Mouse (Mus musculus) cerebellum, adult 8-10 months (tissue): Measurements from ENCODE around the gene Tfpt.
"Not testable (repeated sequence)": the region's sequence is repeated elsewhere in the genome, so short reads cannot be mapped to it uniquely, and the experiment has no call there.

Experiments used
- DNase-seq: peaks from one replicate; pipeline ENCODE4 v3.0.0; 2022

Gene Tfpt

GRCm38 (mm10) chr7:3616389-3617241 is 13.1 kb downstream of the Tfpt start:
- DNase-seq = no peak

GRCm38 (mm10) chr7:3616057-3616388 is 13.7 kb downstream of the Tfpt start, which contains the start of gene Oscar:
TSS of gene Oscar (minus strand) at chr7:3616157.
- DNase-seq = no peak

- DNase-seq = no peak
Observed at GRCm38 (mm10) chr7:3614021-3614420, 15.7 kb downstream of the Tfpt start.

GRCm38 (mm10) chr7:3611006-3611405 is 18.7 kb downstream of the Tfpt start:
- DNase-seq = no peak

- DNase-seq = no peak
Observed at GRCm38 (mm10) chr7:3610437-3610836, 19.3 kb downstream of the Tfpt start.

- no peak for DNase-seq
Observed at GRCm38 (mm10) chr7:3609082-3609481, 20.6 kb downstream of the Tfpt start.

GRCm38 (mm10) chr7:3608668-3609067 is 21.1 kb downstream of the Tfpt start:
- no peak for DNase-seq

GRCm38 (mm10) chr7:3607391-3607790 is 22.3 kb downstream of the Tfpt start:
- no peak for DNase-seq

- no peak for DNase-seq
Observed at GRCm38 (mm10) chr7:3606798-3607197, 22.9 kb downstream of the Tfpt start.

- DNase-seq = peak; percentile 50
Observed at GRCm38 (mm10) chr7:3601119-3601518, 28.6 kb downstream of the Tfpt start.

- not testable (repeated sequence) for DNase-seq
Observed at GRCm38 (mm10) chr7:3597755-3598154, 32.0 kb downstream of the Tfpt start.

- DNase-seq = no peak
Observed at GRCm38 (mm10) chr7:3595146-3595545, 34.6 kb downstream of the Tfpt start.

- DNase-seq = no peak
Observed at GRCm38 (mm10) chr7:3594686-3595085, 35.0 kb downstream of the Tfpt start.

- no peak for DNase-seq
Observed at GRCm38 (mm10) chr7:3593855-3594254, 35.9 kb downstream of the Tfpt start.

- no peak for DNase-seq
Observed at GRCm38 (mm10) chr7:3591534-3591933, 38.2 kb downstream of the Tfpt start.

- DNase-seq = no peak
Observed at GRCm38 (mm10) chr7:3590550-3590949, 39.2 kb downstream of the Tfpt start.

- no peak for DNase-seq
Observed at GRCm38 (mm10) chr7:3587292-3587691, 42.4 kb downstream of the Tfpt start.

- no peak for DNase-seq
Observed at GRCm38 (mm10) chr7:3586255-3586654, 43.5 kb downstream of the Tfpt start.

- no peak for DNase-seq
Observed at GRCm38 (mm10) chr7:3585763-3586162, 44.0 kb downstream of the Tfpt start.

- no peak for DNase-seq
Observed at GRCm38 (mm10) chr7:3580029-3580428, 49.7 kb downstream of the Tfpt start.

GRCm38 (mm10) chr7:3578952-3579546 is 50.7 kb downstream of the Tfpt start:
- DNase-seq = no peak

GRCm38 (mm10) chr7:3578196-3578595 is 51.5 kb downstream of the Tfpt start:
- no peak for DNase-seq

GRCm38 (mm10) chr7:3576354-3577124 is 53.2 kb downstream of the Tfpt start:
- DNase-seq = no peak

- no peak for DNase-seq
Observed at GRCm38 (mm10) chr7:3574216-3574615, 55.5 kb downstream of the Tfpt start.
